Mouse (Mus musculus): ENCODE measurements around the gene Zfp239. TPM values are rescaled to one million over a fixed set of nuclear protein-coding genes. Genes with fewer than 3 reads are reported as not detected.
"Not testable (repeated sequence)": the region's sequence is repeated elsewhere in the genome, so short reads cannot be mapped to it uniquely, and the experiment has no call there.

Zfp239 gene
- polyA plus RNA-seq, 1 experiment from 2014 or later, result 11.8 TPM

- H3K9me3 ChIP-seq (ENCODE audit: control insufficient read depth, low read length); H3K4me2 ChIP-seq: not testable (repeated sequence)
- peaks cover 36% of the 10 kb centered on the region for H3K36me3 ChIP-seq (ENCODE audit: control insufficient read depth, insufficient read depth, low read length)
Observed at GRCm38 (mm10) chr6:117846671-117847070, 15.2 kb upstream of the Zfp239 start.

DNA sequence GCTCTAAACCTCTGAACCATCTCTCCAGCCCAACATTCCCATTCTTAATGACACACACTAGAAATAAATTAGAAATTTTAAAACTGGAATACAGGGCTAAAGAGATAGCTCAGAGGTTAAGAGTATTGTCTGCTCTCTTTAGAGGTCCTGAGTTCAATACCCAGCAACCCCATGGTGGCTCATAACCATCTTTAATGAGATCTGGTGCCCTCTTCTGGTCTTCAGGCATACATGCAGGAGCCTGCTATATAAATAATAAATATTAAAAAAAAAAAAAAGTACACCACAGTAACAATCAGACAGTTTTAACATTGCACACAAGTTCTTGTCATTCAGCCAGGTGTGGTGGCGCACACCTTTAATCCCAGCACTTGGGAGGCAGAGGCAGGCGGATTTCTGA lies 14.1 kb upstream of the Zfp239 start:
- Histone ChIP-seq H3K27ac (ENCODE audit: low read depth, low read length) (no peak overlapping the region), H3K27me3 (ENCODE audit: control insufficient read depth, insufficient read depth, low read length) (no peaks in the 10 kb centered on the region), H3K9me3 (ENCODE audit: control insufficient read depth, low read length) (no peaks in the 10 kb centered on the region), H3K4me3 (ENCODE audit: low read depth, low read length) (no peak overlapping the region), H3K4me1 (ENCODE audit: control insufficient read depth, insufficient read depth, low read length) (no peaks in the 10 kb centered on the region), H3K9ac (ENCODE audit: low read length) (no peak overlapping the region), H3K4me2 (no peak overlapping the region), H3K36me3 (ENCODE audit: control insufficient read depth, insufficient read depth, low read length) (peaks cover 36% of the 10 kb centered on the region)
- 93% methylated on average over 2 of the region's 2 CpGs for WGBS
- ATAC-seq (ENCODE audit: low FRiP score) (no peak), DNase-seq (ENCODE audit: low spot score, missing footprints) (no peak)

More at GRCm38 (mm10) chr6:117846671-117847070, 15.2 kb upstream of the Zfp239 start:
- H3K9ac ChIP-seq (ENCODE audit: low read length); ATAC-seq (ENCODE audit: low FRiP score); H3K4me3 ChIP-seq (ENCODE audit: low read depth, low read length); DNase-seq (ENCODE audit: low spot score, missing footprints); H3K27ac ChIP-seq (ENCODE audit: low read depth, low read length); H3K4me1 ChIP-seq (ENCODE audit: control insufficient read depth, insufficient read depth, low read length); H3K27me3 ChIP-seq (ENCODE audit: control insufficient read depth, insufficient read depth, low read length): not testable (repeated sequence)
- WGBS, result 96% methylated on average over 4 of the region's 4 CpGs

GRCm38 (mm10) chr6:117848577-117848976 lies 13.3 kb upstream of the Zfp239 start:
- no peak for ATAC-seq (ENCODE audit: low FRiP score)

DNA sequence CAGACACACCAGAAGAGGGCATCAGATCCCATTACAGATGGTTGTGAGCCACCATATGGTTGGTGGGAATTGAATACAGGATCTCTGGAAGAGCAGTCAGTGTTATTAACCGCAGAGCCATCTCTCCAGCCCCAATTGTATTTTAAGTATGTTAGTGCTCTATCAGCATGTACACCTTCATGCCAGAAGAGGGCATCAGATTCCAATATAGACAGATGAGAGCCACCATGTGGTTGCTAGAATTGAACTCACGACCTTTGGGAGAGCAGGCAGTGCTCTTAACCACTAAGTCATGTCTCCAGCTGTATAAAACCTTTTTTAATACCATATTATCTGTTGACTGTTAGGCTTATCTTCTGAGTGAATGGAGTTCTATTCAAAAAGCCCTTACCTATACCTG lies 10.2 kb upstream of the Zfp239 start:
- H3K4me2 ChIP-seq, result no peak overlapping the region
- WGBS, result 67% methylated on average over 2 of the region's 2 CpGs
- no peak for ATAC-seq (ENCODE audit: low FRiP score)

More at GRCm38 (mm10) chr6:117848577-117848976, 13.3 kb upstream of the Zfp239 start:
- Histone ChIP-seq H3K4me1 (ENCODE audit: control insufficient read depth, insufficient read depth, low read length) (no peaks in the 10 kb centered on the region), H3K4me3 (ENCODE audit: low read depth, low read length) (no peak overlapping the region), H3K4me2 (no peak overlapping the region), H3K9me3 (ENCODE audit: control insufficient read depth, low read length) (no peaks in the 10 kb centered on the region), H3K27me3 (ENCODE audit: control insufficient read depth, insufficient read depth, low read length) (no peaks in the 10 kb centered on the region), H3K36me3 (ENCODE audit: control insufficient read depth, insufficient read depth, low read length) (peaks cover 32% of the 10 kb centered on the region), H3K27ac (ENCODE audit: low read depth, low read length) (no peak overlapping the region), H3K9ac (ENCODE audit: low read length) (no peak overlapping the region)
- no peak for DNase-seq (ENCODE audit: low spot score, missing footprints)
- WGBS, result 91% methylated on average over 5 of the region's 5 CpGs

DNA sequence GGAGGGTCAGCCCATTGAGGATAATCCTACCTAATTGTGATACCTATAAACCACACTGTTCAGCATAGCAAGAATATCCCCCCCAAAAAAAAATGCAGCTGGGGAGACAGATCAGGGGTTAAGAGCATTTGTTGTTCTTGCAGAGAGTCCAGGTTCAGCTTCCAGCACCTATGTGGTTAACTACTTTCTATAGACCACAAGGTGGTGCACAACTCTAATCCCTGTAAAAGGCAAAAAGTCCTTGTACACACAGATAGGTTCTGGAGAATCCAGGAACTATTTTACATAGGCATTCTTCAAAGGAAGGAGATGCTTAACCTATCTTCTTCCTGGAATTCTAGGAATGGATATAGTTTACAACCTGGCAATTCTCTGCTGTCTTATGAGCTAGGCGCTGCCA lies 3.9 kb upstream of the Zfp239 start:
- no peak for DNase-seq (ENCODE audit: low spot score, missing footprints)
- Histone ChIP-seq H3K4me2 (no peak overlapping the region), H3K9me3 (ENCODE audit: control insufficient read depth, low read length) (no peaks in the 10 kb centered on the region), H3K4me1 (ENCODE audit: control insufficient read depth, insufficient read depth, low read length) (no peaks in the 10 kb centered on the region), H3K9ac (ENCODE audit: low read length) (no peak overlapping the region), H3K36me3 (ENCODE audit: control insufficient read depth, insufficient read depth, low read length) (no peaks in the 10 kb centered on the region), H3K4me3 (ENCODE audit: low read depth, low read length) (no peak overlapping the region), H3K27me3 (ENCODE audit: control insufficient read depth, insufficient read depth, low read length) (no peaks in the 10 kb centered on the region), H3K27ac (ENCODE audit: low read depth, low read length) (no peak overlapping the region)
- ATAC-seq (ENCODE audit: low FRiP score), result no peak
- WGBS, result 86% methylated on average over 1 of the region's 1 CpGs

More for the DNA sequence above, 10.2 kb upstream of the Zfp239 start:
- Histone ChIP-seq H3K9ac (ENCODE audit: low read length) (no peak overlapping the region), H3K9me3 (ENCODE audit: control insufficient read depth, low read length) (no peaks in the 10 kb centered on the region), H3K4me3 (ENCODE audit: low read depth, low read length) (no peak overlapping the region), H3K4me1 (ENCODE audit: control insufficient read depth, insufficient read depth, low read length) (no peaks in the 10 kb centered on the region), H3K27ac (ENCODE audit: low read depth, low read length) (no peak overlapping the region), H3K36me3 (ENCODE audit: control insufficient read depth, insufficient read depth, low read length) (peaks cover 10% of the 10 kb centered on the region), H3K27me3 (ENCODE audit: control insufficient read depth, insufficient read depth, low read length) (no peaks in the 10 kb centered on the region)
- DNase-seq (ENCODE audit: low spot score, missing footprints), result no peak

DNA sequence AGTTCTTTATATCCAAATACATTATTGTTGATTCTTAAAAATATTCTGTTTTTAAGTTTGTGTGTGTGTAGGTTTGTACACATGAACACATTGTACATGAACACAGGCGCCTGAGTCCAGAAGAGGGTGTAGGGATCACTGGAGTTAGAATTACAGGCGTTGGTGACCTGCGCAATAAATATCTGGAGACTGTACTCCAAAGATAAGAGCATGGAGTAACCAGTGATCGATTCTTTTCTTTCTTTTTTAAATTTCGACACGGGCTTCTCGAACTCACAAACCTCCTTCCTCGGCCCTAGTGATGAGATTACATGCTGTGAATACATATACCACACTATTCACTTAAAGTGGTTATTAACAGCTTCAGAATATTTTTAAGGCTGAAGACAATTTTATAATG lies 565 bp downstream of the Zfp239 start:
- WGBS, result 76% methylated on average over 8 of the region's 8 CpGs
- peaks cover 5% of the 10 kb centered on the region for H3K4me1 ChIP-seq (ENCODE audit: control insufficient read depth, insufficient read depth, low read length)
- no peak overlapping the region for H3K4me3 ChIP-seq (ENCODE audit: low read depth, low read length)
- ATAC-seq (ENCODE audit: low FRiP score), result peak; percentile 22; the same call in 1 of the 2 replicates
- H3K9me3 ChIP-seq (ENCODE audit: control insufficient read depth, low read length), result no peaks in the 10 kb centered on the region
- no peak for DNase-seq (ENCODE audit: low spot score, missing footprints)
- H3K36me3 ChIP-seq (ENCODE audit: control insufficient read depth, insufficient read depth, low read length), result no peaks in the 10 kb centered on the region
- peak overlapping the region; percentile 94 for H3K4me2 ChIP-seq
- H3K9ac ChIP-seq (ENCODE audit: low read length), result peak overlapping the region; percentile 85; the same call in 1 of the 2 replicates
- H3K27me3 ChIP-seq (ENCODE audit: control insufficient read depth, insufficient read depth, low read length), result no peaks in the 10 kb centered on the region
- H3K27ac ChIP-seq (ENCODE audit: low read depth, low read length), result no peak overlapping the region

DNA sequence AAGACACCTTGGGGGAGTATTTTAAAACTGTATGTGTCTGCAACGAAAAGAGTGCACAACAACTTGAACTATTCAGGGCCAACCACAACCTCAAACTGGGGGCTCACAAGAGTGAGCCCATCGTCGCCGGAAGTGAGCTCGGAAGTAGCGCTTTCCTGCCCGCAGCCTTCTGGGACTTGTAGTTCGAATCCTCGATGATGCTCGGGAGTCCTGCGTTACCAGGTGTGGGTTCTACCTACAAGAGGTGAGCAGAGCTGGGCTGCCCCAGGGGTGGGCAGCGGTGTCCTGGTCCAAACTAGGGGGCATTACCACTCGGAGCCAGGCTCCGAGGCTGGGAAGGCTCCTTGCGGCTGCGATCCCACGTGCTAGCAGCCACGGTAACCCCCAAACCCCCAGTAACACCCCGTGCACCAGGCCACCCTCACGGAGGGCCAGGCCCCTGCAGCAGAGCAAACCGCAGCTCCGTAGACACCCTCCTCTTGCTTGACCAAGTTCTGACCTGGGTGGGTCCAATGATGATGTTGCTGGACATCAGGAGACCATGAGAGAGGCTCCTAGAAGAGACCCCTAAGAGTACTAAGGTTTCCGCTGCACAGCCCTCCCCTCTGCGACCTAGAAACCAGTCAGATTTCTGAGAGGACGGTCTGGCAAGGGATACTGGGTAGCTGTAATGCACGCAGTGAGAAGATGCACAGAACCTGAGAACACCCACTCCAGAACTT lies 1.2 kb downstream of the Zfp239 start:
- Histone ChIP-seq H3K4me2 (peak overlapping the region; percentile 94), H3K4me3 (ENCODE audit: low read depth, low read length) (peak overlapping the region; percentile 78), H3K9me3 (ENCODE audit: control insufficient read depth, low read length) (no peaks in the 10 kb centered on the region), H3K27me3 (ENCODE audit: control insufficient read depth, insufficient read depth, low read length) (no peaks in the 10 kb centered on the region), H3K4me1 (ENCODE audit: control insufficient read depth, insufficient read depth, low read length) (peaks cover 5% of the 10 kb centered on the region), H3K27ac (ENCODE audit: low read depth, low read length) (no peak overlapping the region), H3K36me3 (ENCODE audit: control insufficient read depth, insufficient read depth, low read length) (no peaks in the 10 kb centered on the region), H3K9ac (ENCODE audit: low read length) (peak overlapping the region; percentile 85)
- peak; percentile 89 for ATAC-seq (ENCODE audit: low FRiP score)
- WGBS, result 3% methylated on average over 26 of the region's 26 CpGs
- DNase-seq (ENCODE audit: low spot score, missing footprints), result peak; percentile 95

- ATAC-seq (ENCODE audit: low FRiP score), result no peak
- no peaks in the 10 kb centered on the region for H3K9me3 ChIP-seq (ENCODE audit: control insufficient read depth, low read length)
- no peak for DNase-seq (ENCODE audit: low spot score, missing footprints)
- no peaks in the 10 kb centered on the region for H3K27me3 ChIP-seq (ENCODE audit: control insufficient read depth, insufficient read depth, low read length)
- H3K9ac ChIP-seq (ENCODE audit: low read length), result peak overlapping the region; percentile 85; the same call in 1 of the 2 replicates
- H3K4me3 ChIP-seq (ENCODE audit: low read depth, low read length), result peak overlapping the region; percentile 78
- H3K27ac ChIP-seq (ENCODE audit: low read depth, low read length), result no peak overlapping the region
- WGBS, result 95% methylated on average over 8 of the region's 8 CpGs
- no peaks in the 10 kb centered on the region for H3K36me3 ChIP-seq (ENCODE audit: control insufficient read depth, insufficient read depth, low read length)
- peak overlapping the region; percentile 94 for H3K4me2 ChIP-seq
- peaks cover 5% of the 10 kb centered on the region for H3K4me1 ChIP-seq (ENCODE audit: control insufficient read depth, insufficient read depth, low read length)
Observed at GRCm38 (mm10) chr6:117863751-117864150, 1.9 kb downstream of the Zfp239 start.

DNA sequence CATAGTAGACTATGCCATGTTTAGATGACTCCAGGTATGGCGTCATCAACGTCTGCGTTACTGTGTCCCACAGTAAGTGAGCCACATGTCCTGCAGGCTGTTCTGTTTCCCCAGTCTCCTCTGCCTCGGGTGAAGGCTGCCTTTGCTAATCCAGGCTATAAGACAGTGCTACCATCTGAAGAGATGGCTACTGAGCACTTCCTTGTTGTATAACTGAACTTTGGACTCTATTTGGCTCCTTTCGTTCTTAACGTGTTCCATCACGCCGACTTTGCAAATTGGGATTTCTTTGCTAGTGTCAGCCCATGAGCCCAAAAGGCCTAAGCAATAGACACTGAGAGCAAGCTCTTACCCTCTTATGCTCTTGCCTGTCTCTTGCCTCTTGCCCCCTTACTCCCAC lies 6.3 kb downstream of the Zfp239 start:
- DNase-seq (ENCODE audit: low spot score, missing footprints) (no peak), ATAC-seq (ENCODE audit: low FRiP score) (no peak)
- H3K9ac ChIP-seq (ENCODE audit: low read length), result no peak overlapping the region
- no peaks in the 10 kb centered on the region for H3K27me3 ChIP-seq (ENCODE audit: control insufficient read depth, insufficient read depth, low read length)
- H3K36me3 ChIP-seq (ENCODE audit: control insufficient read depth, insufficient read depth, low read length), result no peaks in the 10 kb centered on the region
- no peaks in the 10 kb centered on the region for H3K9me3 ChIP-seq (ENCODE audit: control insufficient read depth, low read length)
- H3K4me1 ChIP-seq (ENCODE audit: control insufficient read depth, insufficient read depth, low read length), result peaks cover 4% of the 10 kb centered on the region
- no peak overlapping the region for H3K4me2 ChIP-seq
- no peak overlapping the region for H3K27ac ChIP-seq (ENCODE audit: low read depth, low read length)
- no peak overlapping the region for H3K4me3 ChIP-seq (ENCODE audit: low read depth, low read length)
- 92% methylated on average over 8 of the region's 8 CpGs for WGBS
